Mouse (Mus musculus) spleen, postnatal 14 days (tissue): ENCODE data around the gene Ppm1e.

ENCODE experiments used
- DNase-seq, 2 experiments: peaks; one replicate each; pipeline ENCODE4 v3.0.0; 2021 to 2022; ENCODE audit warnings: low spot score in 2 of 2

The Ppm1e gene

GRCm38 (mm10) chr11:87358331-87359261 is at the start of gene Ppm1e:
Ppm1e (minus strand) TSS chr11:87359023.
- peak; percentile 53 to 71 for DNase-seq

- no peak for DNase-seq
These were observed 46.1 kb upstream of the Ppm1e start, which contains the start of the genes Rad51c and Tex14 for GRCm38 (mm10) chr11:87404876-87405275. Rad51c (minus strand) TSS chr11:87404954. Tex14 (plus strand) TSS chr11:87405065.

GRCm38 (mm10) chr11:87404111-87404853 is 45.5 kb upstream of the Ppm1e start:
- peak; percentile 97 to 99 for DNase-seq

GRCm38 (mm10) chr11:87398402-87398801 is 39.6 kb upstream of the Ppm1e start:
- no peak for DNase-seq

- peak in 1 of 2 experiments; percentile 17 for DNase-seq
These were observed 35.0 kb upstream of the Ppm1e start for GRCm38 (mm10) chr11:87393855-87394254.

DNA sequence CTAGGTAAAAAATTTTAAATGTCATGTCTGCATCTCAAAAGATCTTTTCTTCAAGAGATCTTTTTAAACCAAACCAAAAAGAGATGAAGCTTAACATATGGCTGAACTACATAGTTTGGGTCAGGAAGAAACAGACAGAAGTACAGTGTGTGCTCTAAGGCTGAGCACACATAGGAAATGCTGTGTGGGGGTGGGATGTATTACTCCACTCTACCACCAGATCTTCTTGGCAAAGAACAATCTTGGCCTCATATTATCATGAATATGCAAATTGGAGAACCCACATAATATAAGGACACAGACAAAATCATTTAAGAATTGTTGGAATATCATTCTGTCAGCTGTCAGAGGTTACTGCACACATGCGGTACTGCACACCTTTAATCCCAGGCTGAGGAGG is 26.9 kb upstream of the Ppm1e start:
- no peak for DNase-seq

DNA sequence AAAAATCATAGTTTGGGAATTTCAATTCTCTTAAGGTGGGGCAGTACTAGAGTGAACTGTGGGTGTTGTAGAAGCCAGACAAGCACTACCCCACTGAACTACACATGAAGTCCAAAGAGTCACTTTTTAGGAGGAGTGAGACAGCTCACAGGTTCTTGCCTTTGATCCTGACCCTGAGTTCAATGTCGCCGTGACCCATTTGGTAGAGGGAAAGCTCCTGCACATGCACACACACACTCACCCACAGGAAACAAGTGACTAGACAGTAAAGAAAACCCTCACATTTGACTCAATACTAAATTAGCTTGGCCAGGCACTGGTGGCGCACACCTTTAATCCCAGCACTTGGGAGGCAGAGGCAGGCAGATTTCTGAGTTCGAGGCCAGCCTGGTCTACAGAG is 25.7 kb upstream of the Ppm1e start:
- no peak for DNase-seq

GRCm38 (mm10) chr11:87367865-87368580 is 9.2 kb upstream of the Ppm1e start:
- peak in 1 of 2 experiments; percentile 16 for DNase-seq

DNA sequence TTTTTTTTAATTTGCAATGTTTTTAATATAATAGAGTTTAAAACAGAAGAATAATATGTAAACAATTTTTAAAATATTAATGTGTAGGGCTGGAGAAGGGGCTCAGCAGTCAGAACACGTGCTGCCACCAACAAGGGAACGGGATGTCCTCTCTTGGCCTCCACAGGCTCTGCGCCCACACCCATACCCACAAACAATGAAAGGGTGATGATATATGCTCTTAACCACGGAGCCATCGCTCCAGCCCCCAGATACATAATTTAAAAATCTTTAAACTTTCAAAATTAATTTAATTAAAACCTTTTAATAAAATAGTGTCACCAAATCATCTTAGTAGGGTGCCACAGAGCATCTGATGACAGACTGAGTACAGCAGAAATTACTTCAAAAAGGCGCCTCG is 8.2 kb upstream of the Ppm1e start:
- no peak for DNase-seq

DNA sequence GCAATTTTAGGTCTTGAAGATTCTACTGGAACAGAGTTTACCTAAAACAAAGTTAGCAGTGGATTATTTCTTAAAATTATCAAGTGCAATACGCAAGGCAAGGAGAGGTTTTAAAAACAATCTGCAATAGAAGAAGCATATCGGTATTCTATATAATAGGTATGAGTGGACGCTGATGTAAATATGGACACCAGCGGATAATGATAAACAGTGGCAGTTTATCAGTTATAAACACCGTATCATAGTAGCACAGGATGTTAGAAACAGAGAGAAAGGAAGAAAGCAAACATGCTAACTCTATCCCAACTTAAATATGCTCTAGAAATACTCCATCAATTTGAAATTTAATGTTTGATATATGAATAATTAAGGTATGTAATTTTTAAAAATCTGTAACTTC is 6.3 kb upstream of the Ppm1e start:
- DNase-seq = no peak

- no peak for DNase-seq
These were observed 414 bp upstream of the Ppm1e start for GRCm38 (mm10) chr11:87359262-87359612.

GRCm38 (mm10) chr11:87357317-87358300 is 1.2 kb downstream of the Ppm1e start:
- DNase-seq = peak in 1 of 2 experiments; percentile 1

GRCm38 (mm10) chr11:87354861-87355260 is 4.0 kb downstream of the Ppm1e start:
- DNase-seq = no peak

GRCm38 (mm10) chr11:87353646-87354170 is 5.1 kb downstream of the Ppm1e start:
- DNase-seq = no peak

GRCm38 (mm10) chr11:87326381-87326780 is 32.4 kb downstream of the Ppm1e start:
- DNase-seq = no peak

GRCm38 (mm10) chr11:87322558-87322957 is 36.3 kb downstream of the Ppm1e start:
- DNase-seq = no peak

- DNase-seq = no peak
These were observed 38.8 kb downstream of the Ppm1e start for GRCm38 (mm10) chr11:87320007-87320406.

- no peak for DNase-seq
These were observed 39.7 kb downstream of the Ppm1e start for GRCm38 (mm10) chr11:87318956-87319708.

GRCm38 (mm10) chr11:87313533-87313932 is 45.3 kb downstream of the Ppm1e start:
- DNase-seq = no peak

DNA sequence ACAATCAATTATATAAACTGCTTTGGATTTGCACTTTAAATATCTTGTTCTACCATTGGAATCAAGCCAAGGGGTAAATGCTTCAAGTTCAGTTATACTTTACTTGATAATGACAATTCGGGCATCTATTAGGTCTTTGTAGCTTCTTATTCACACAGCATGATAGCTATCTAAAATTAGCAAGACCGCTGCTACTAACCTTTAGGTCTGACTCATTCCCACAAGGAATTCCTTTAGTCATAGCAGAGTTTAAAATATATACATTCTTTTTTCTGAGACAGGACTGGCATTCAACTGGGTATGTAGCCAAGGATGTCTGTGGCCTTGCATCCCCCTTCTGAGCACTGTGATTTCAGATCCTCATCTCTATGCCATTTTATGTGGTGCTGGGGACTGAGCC is 48.5 kb downstream of the Ppm1e start:
- no peak for DNase-seq
